ENCODE assay signal across 8 mouse cellular contexts in genomic region chr11:20542739-20543452, GRCm38 (mm10). TPM values are rescaled to one million over a fixed set of nuclear protein-coding genes. Genes with fewer than 3 reads are reported as not detected.
A peak's percentile ranks its signal among the peaks of the same experiment; 100 is the strongest.
DNase-seq lines count a peak whose midpoint lies in the region; ATAC-seq and TF ChIP-seq lines count a peak whose summit lies in the region.

Gene Sertad2 (plus strand): TSS chr11:20543253.

- no peaks in the 10 kb centered on the region for H3K9me3 ChIP-seq in embryonic facial prominence, embryonic 15.5 days (replicated peaks)
- H3K9me3 ChIP-seq in limb, embryonic 14.5 days (ENCODE audit: control insufficient read depth, low read length), result no peaks in the 10 kb centered on the region
- no peaks in the 10 kb centered on the region for H3K9me3 ChIP-seq in midbrain, postnatal 0 days (ENCODE audit: low read length)

- DNase-seq in 416B (ENCODE audit: low read depth), result peak; percentile 99
- peak; percentile 99 for DNase-seq in heart, adult 8-10 months (ENCODE audit: low spot score)
- DNase-seq in kidney, adult 9 months, result peak; percentile 100
- DNase-seq in limb, embryonic 14.5 days (ENCODE audit: low spot score), result peak; percentile 100
- DNase-seq in midbrain, postnatal 0 days (ENCODE audit: low spot score), result peak; percentile 100
- DNase-seq in spleen, postnatal 14 days (ENCODE audit: low spot score in 2 of 2), result peak; percentile 95

- no peak for TF ChIP-seq CTCF in bone marrow, adult 2 months (IDR thresholded peaks at IDR 0.05; ENCODE audit: control insufficient read depth, insufficient read depth, low read length)
- peak; percentile 51 for TF ChIP-seq CTCF in midbrain, postnatal 0 days (IDR thresholded peaks at IDR 0.05)

- ATAC-seq in embryonic facial prominence, embryonic 15.5 days (ENCODE audit: insufficient number of reproducible peaks, low FRiP score, low TSS enrichment, low read depth), result peak; percentile 99
- peak; percentile 98 for ATAC-seq in limb, embryonic 14.5 days (ENCODE audit: low FRiP score, low read depth)
- ATAC-seq in midbrain, postnatal 0 days (ENCODE audit: low FRiP score), result peak; percentile 99

- no peaks in the 10 kb centered on the region for H3K36me3 ChIP-seq in embryonic facial prominence, embryonic 15.5 days
- no peaks in the 10 kb centered on the region for H3K36me3 ChIP-seq in limb, embryonic 14.5 days (ENCODE audit: control insufficient read depth, insufficient read depth, low read length)
- no peaks in the 10 kb centered on the region for H3K36me3 ChIP-seq in midbrain, postnatal 0 days (ENCODE audit: insufficient read depth, low read length)

- peak within 1 kb of the TSS; percentile 73 for H3K4me2 ChIP-seq in embryonic facial prominence, embryonic 15.5 days (replicated peaks)
- H3K4me2 ChIP-seq in limb, embryonic 14.5 days (replicated peaks; ENCODE audit: low read depth, low read length, severe bottlenecking), result peak within 1 kb of the TSS; percentile 69
- peak within 1 kb of the TSS; percentile 86 for H3K4me2 ChIP-seq in midbrain, postnatal 0 days (ENCODE audit: low read depth, low read length, poor library complexity, severe bottlenecking)

- H3K27me3 ChIP-seq in embryonic facial prominence, embryonic 15.5 days, result no peaks in the 10 kb centered on the region
- no peaks in the 10 kb centered on the region for H3K27me3 ChIP-seq in limb, embryonic 14.5 days (ENCODE audit: control insufficient read depth, insufficient read depth, low read length)
- H3K27me3 ChIP-seq in midbrain, postnatal 0 days (ENCODE audit: insufficient read depth, low read length), result no peaks in the 10 kb centered on the region

- TF ChIP-seq POLR2A in bone marrow, adult 2 months (IDR thresholded peaks at IDR 0.05; ENCODE audit: borderline replicate concordance, control insufficient read depth, low read depth, low read length), result peak; percentile 42; the same call in 1 of the 2 replicates
- 0 out of 2 replicates have a peak, but pooled peaks have one; percentile 23 for TF ChIP-seq POLR2A in limb, embryonic 14.5 days (IDR thresholded peaks at IDR 0.05; ENCODE audit: borderline replicate concordance, extremely low read depth, insufficient read depth, insufficient read length)

- H3K4me3 ChIP-seq in bone marrow, adult 2 months (replicated peaks; ENCODE audit: control insufficient read depth, low read depth, low read length), result peak within 1 kb of the TSS; percentile 94
- H3K4me3 ChIP-seq in embryonic facial prominence, embryonic 15.5 days (replicated peaks), result peak within 1 kb of the TSS; percentile 89
- H3K4me3 ChIP-seq in limb, embryonic 14.5 days (replicated peaks; ENCODE audit: low read length), result peak within 1 kb of the TSS; percentile 88
- H3K4me3 ChIP-seq in midbrain, postnatal 0 days (ENCODE audit: low read depth, low read length), result peak within 1 kb of the TSS; percentile 88

- 0% methylated on average over 62 of the region's 62 CpGs for WGBS in bone marrow, adult 2 months
- under 1% methylated on average over 58 of the region's 62 CpGs for WGBS in embryonic facial prominence, embryonic 15.5 days
- under 1% methylated on average over 26 of the region's 62 CpGs for WGBS in limb, embryonic 14.5 days
- WGBS in midbrain, postnatal 0 days, result 1% methylated on average over 44 of the region's 62 CpGs

- peak within 1 kb of the TSS; percentile 68 for H3K9ac ChIP-seq in embryonic facial prominence, embryonic 15.5 days
- H3K9ac ChIP-seq in limb, embryonic 14.5 days (ENCODE audit: low read depth, low read length, severe bottlenecking), result peak within 1 kb of the TSS; percentile 86
- H3K9ac ChIP-seq in midbrain, postnatal 0 days (replicated peaks; ENCODE audit: low read length, poor library complexity, severe bottlenecking), result peak within 1 kb of the TSS; percentile 79

- no peaks in the 10 kb centered on the region; the same call in 1 of the 2 replicates for H3K4me1 ChIP-seq in bone marrow, adult 2 months (ENCODE audit: control insufficient read depth, insufficient read depth, low read length)
- peaks cover 18% of the 10 kb centered on the region for H3K4me1 ChIP-seq in embryonic facial prominence, embryonic 15.5 days
- H3K4me1 ChIP-seq in limb, embryonic 14.5 days (ENCODE audit: control insufficient read depth, insufficient read depth, low read length), result peaks cover 8% of the 10 kb centered on the region; the same call in 1 of the 2 replicates
- H3K4me1 ChIP-seq in midbrain, postnatal 0 days (ENCODE audit: insufficient read depth, low read length), result no peaks in the 10 kb centered on the region

- peak within 1 kb of the TSS; percentile 79 for H3K27ac ChIP-seq in bone marrow, adult 2 months (ENCODE audit: control insufficient read depth, insufficient read depth, low read depth, low read length, poor library complexity)
- H3K27ac ChIP-seq in embryonic facial prominence, embryonic 15.5 days (replicated peaks), result peak within 1 kb of the TSS; percentile 93
- H3K27ac ChIP-seq in limb, embryonic 14.5 days (replicated peaks; ENCODE audit: low read depth, low read length), result peak within 1 kb of the TSS; percentile 93
- peak within 1 kb of the TSS; percentile 81 for H3K27ac ChIP-seq in midbrain, postnatal 0 days (ENCODE audit: low read depth, low read length)

RNA-seq across cellular contexts. Expression of gene Sertad2, which starts in this region (rescaled TPM):
- 13.6 and 14.5 TPM in 2 replicates for polyA plus RNA-seq in bone marrow, adult 2 months (2011; ENCODE audit: insufficient read depth, insufficient read length, low replicate concordance, missing spikeins)
- 47.9 and 52.4 TPM in 2 replicates for polyA plus RNA-seq in embryonic facial prominence, embryonic 15.5 days (2015; fragmentation: Nextera tagmentation; extraction: Ambion mirVana)
- total RNA-seq in heart, adult 8-10 months (2022), result 10 to 100 TPM; 17.2 to 22.2 (median 20.1) TPM
- polyA plus RNA-seq in limb, embryonic 14.5 days (2012; rRNA removed), result 21.1 and 32.2 TPM in 2 replicates
- polyA plus RNA-seq in limb, embryonic 14.5 days (2014; fragmentation: Nextera tagmentation; extraction: Ambion mirVana), result 40.1 and 43.1 TPM in 2 replicates
- total RNA-seq in midbrain, postnatal 0 days (2014; rRNA removed), result 15.2 and 16.9 TPM in 2 replicates
- 31.4 and 31.5 TPM in 2 replicates for polyA plus RNA-seq in midbrain, postnatal 0 days (2015; fragmentation: Nextera tagmentation; extraction: Ambion mirVana)

Comparison
In these comparisons a context has a peak if more than half of its experiments do, and no peak if none do; other contexts are left out.
1. Peak in every context shown above with its lines: DNase-seq, ATAC-seq, H3K4me3 ChIP-seq and H3K27ac ChIP-seq.